Mouse (Mus musculus) CD8-positive naive resting alpha-beta T cell, adult 2 months (primary cell): ENCODE results near the gene Eif4a1.
"Not testable (repeated sequence)": the region's sequence is repeated elsewhere in the genome, so short reads cannot be mapped to it uniquely, and the experiment has no call there.

Source experiments
- DNase-seq, 2 experiments: peaks; one replicate each; pipeline ENCODE4 v3.0.0; 2022; ENCODE audit warnings: low read depth in 2 of 2, low spot score in 2 of 2

Gene Eif4a1

GRCm38 (mm10) chr11:69653399-69653798, 18.8 kb downstream of the Eif4a1 start:
- DNase-seq, result no peak

DNA sequence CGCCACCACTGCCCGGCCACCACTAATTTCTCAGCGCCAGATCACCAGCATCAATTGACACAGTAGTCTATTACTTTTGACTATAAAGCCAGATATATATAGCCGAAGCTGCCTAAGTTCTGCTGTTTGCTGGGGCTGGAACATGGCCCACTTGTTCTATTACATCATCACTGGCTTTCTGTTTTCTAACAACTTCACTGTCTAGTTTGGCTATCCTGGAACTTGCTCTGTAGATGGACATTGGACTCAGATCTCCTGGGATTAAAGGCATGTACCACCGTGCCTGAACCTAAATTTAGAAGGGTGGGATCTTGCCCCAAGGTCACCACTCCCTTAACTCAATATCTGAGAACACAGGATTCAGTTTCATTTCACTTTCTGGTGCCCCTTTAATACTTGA, 26.4 kb downstream of the Eif4a1 start:
- DNase-seq, result no peak

DNA sequence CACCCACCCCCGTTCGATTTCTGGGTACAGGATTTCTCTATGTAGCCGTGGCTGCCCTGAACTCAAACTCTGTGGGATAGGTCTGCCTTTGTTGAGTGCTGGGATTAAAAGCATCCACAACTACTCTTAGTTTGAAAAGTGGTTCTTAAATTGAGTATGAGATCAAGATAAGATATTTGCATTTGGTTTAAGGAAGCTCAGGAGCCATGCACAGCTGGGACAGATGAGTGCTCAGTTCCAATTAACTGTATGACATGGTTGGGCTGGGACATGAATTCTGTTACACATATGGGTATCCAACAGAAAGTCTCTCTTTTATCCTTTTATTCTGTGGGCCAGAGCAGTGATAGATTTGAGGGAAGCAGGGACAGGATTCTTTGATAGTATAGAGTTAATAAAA, 36.8 kb downstream of the Eif4a1 start:
- DNase-seq, result no peak

- DNase-seq, result no peak
These were observed 38.9 kb downstream of the Eif4a1 start for GRCm38 (mm10) chr11:69633128-69633866.

- DNase-seq, result peak; percentile 100
These were observed 39.7 kb downstream of the Eif4a1 start, which contains the start of gene Fxr2 for GRCm38 (mm10) chr11:69632284-69633089. Fxr2 (plus strand) TSS chr11:69632990.

GRCm38 (mm10) chr11:69629802-69630201, 42.4 kb downstream of the Eif4a1 start:
- peak in 1 of 2 experiments; percentile 11 for DNase-seq

GRCm38 (mm10) chr11:69628286-69628685, 43.9 kb downstream of the Eif4a1 start:
- DNase-seq, result peak; percentile 65 to 79

DNA sequence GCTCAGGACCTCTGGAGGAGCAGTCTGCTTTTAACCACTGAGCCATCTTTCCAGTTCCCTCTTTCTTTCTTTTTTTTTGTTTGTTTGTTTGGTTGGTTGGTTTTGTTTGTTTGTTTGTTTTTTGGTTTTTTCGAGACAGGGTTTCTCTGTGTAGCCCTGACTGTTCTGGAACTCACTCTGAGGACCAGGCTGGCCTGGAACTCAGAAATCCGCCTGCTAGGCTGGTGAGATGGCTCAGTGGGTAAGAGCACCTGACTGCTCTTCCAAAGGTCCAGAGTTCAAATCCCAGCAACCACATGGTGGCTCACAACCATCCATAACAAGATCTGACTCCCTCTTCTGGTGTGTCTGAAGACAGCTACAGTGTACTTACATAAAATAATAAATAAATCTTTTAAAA, 47.9 kb downstream of the Eif4a1 start:
- DNase-seq, result not testable (repeated sequence)

DNA sequence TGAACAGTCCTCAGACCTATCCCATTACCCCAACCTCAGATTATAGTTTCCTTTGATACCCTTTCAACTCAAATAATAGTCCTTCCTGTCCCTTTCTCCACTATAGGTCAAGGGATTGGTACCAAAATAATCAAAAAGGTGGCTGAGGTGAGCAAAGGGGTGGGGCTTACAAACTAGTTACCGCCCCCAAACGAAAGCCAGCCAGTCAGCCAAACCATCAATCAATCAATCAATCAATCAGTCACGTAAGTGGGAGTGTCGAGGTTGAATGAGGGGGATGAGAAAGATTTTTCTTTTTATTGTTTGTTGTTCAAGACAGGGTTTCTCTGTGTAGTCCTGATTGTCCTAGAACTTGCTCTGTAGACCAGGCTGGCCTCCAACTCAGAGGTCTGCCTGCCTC, 49.2 kb downstream of the Eif4a1 start:
- no peak for DNase-seq

DNA sequence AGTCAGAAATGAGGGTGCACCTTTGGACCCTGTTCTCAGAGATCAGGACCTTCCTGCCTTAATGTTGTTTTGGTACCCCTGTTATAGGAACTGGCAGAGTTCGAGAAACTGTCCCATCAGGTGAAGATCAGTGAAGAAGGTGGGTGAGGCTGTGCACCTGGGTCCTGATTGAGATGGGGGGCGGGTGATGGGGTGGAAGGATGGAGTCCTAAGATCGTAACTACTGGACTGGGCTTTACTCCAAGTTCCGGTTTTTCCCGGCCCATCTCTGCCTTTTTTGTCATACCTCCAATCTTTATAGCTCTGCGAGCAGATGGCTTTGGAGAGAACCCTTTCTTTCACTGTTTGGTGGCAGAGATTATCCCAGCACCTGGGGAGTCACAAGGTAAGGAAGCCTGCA, 49.8 kb downstream of the Eif4a1 start:
- DNase-seq, result no peak

DNA sequence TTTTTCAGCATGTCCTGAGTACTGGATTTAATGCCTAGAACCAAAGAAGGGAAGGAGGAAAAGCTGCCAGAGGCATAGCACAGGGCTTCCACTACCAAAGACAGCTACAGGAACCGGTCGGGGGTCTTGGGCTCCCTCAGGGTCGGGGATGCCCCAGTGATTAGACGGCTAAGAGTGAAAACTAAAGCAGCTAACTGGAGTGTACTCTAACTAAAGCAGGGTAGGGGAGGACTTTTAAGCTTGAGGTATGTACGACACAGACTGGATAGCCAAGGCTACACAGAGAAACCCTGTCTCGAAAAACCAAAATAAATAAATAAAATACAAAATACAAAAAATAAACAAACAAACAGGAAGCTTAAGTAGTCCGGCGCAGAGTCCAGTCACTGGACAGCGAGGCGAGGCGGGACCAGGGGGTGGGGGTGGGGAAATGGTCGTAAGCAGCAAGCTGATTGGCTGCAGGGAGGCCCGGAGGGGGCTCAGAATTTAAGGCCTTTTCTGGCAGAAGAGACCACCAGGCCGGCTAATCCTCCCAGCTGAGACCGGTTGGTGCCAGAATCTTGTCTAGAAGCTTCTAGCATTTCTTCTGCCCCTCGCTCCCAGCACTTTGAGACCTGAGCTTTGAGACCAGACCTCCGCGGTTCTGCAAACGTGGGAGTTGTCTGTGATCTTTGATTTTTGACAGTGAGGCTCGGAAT, 50.5 kb downstream of the Eif4a1 start, which contains the start of gene Sat2:
Sat2 (plus strand) TSS at position 454 of the 698 bp plus-strand sequence.
- DNase-seq, result no peak

DNA sequence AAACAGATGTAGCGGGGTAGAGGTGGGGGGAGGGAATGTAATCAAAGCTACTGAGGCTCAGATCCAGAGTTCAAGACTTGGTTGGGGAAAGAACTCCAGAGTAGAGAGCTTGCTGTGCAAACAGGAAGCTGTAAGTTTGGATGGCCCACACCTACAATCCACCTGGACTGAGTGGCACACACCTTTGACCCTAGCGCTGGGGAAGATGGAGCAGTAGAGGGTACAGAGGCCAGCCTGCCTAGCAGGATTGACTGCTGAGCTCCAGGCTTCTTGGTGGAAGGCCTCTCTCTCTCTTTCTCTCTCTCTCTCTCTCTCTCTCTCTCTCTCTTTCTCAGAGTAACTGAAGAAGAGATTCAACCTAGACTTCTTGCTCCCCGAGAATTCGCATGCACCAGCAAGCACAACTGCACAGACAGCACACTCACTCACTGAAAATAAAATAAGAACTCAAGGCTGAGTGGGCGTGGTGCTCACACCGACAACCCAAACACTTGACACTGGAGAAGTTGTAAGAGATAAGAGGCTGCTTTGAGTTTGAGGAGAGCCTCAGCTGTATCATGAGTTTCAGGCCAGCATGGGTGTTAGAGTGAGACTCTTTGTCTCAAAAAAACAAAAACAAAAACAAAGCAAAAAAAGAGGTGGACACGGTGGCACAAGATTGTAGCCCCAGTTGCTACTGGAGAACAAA, 51.7 kb downstream of the Eif4a1 start:
- DNase-seq, result no peak

GRCm38 (mm10) chr11:69617805-69618204, 54.4 kb downstream of the Eif4a1 start, which contains the start of gene Shbg:
Shbg (minus strand) TSS chr11:69617905.
- no peak for DNase-seq
